In genomic region chr6:143099681-143100382, GRCm38 (mm10) we compare ENCODE assay signal across 8 mouse cellular contexts. TPM values are rescaled to one million over a fixed set of nuclear protein-coding genes. Genes with fewer than 3 reads are reported as not detected.
DNase-seq lines count a peak whose midpoint lies in the region; ATAC-seq and TF ChIP-seq lines count a peak whose summit lies in the region.

Gene C2cd5 (minus strand): TSS chr6:143100141.

- H3K4me1 ChIP-seq in CH12.LX (ENCODE audit: control insufficient read depth in 1 of 2, insufficient read depth in 2 of 2), result peaks cover 0 to 13% of the 10 kb centered on the region in 2 experiments; a peak in 2 of 4 replicates
- no peaks in the 10 kb centered on the region for H3K4me1 ChIP-seq in forebrain, embryonic 11.5 days (replicated peaks; ENCODE audit: control insufficient read depth, insufficient read depth, low read length)
- peaks cover 3% of the 10 kb centered on the region; the same call in 1 of the 2 replicates for H3K4me1 ChIP-seq in heart, embryonic 16.5 days (ENCODE audit: control insufficient read depth, insufficient read depth, low read length)
- H3K4me1 ChIP-seq in liver, embryonic 16.5 days (ENCODE audit: control insufficient read depth, low read depth, low read length), result peaks cover 17% of the 10 kb centered on the region
- H3K4me1 ChIP-seq in neural tube, embryonic 13.5 days (replicated peaks), result peaks cover 23% of the 10 kb centered on the region
- no peaks in the 10 kb centered on the region; the same call in 1 of the 2 replicates for H3K4me1 ChIP-seq in testis, adult 2 months (ENCODE audit: control insufficient read depth, insufficient read depth, low read length)

- no peaks in the 10 kb centered on the region for H3K27me3 ChIP-seq in CH12.LX (replicated peaks)
- 0 out of 2 replicates have a peak, but pooled peaks cover 2% of the 10 kb centered on the region for H3K27me3 ChIP-seq in forebrain, embryonic 11.5 days (ENCODE audit: control insufficient read depth, insufficient read depth, low read length)
- H3K27me3 ChIP-seq in heart, embryonic 16.5 days (ENCODE audit: control insufficient read depth, insufficient read depth, low read length), result no peaks in the 10 kb centered on the region
- no peaks in the 10 kb centered on the region for H3K27me3 ChIP-seq in liver, embryonic 16.5 days (ENCODE audit: control insufficient read depth, insufficient read depth, low read depth, low read length)
- H3K27me3 ChIP-seq in neural tube, embryonic 13.5 days, result no peaks in the 10 kb centered on the region
- H3K27me3 ChIP-seq in testis, adult 2 months (ENCODE audit: control insufficient read depth, insufficient read depth, low read length), result no peaks in the 10 kb centered on the region

- peaks cover 8 to 30% of the 10 kb centered on the region in 2 experiments for H3K36me3 ChIP-seq in CH12.LX (replicated peaks in 1 of 2; ENCODE audit: control insufficient read depth in 1 of 2, insufficient read depth in 1 of 2, low read length in 1 of 2)
- H3K36me3 ChIP-seq in forebrain, embryonic 11.5 days (ENCODE audit: control insufficient read depth, insufficient read depth, low read length), result no peaks in the 10 kb centered on the region
- peaks cover 6% of the 10 kb centered on the region; the same call in 1 of the 2 replicates for H3K36me3 ChIP-seq in heart, embryonic 16.5 days (ENCODE audit: control insufficient read depth, insufficient read depth)
- H3K36me3 ChIP-seq in liver, embryonic 16.5 days (ENCODE audit: control insufficient read depth, insufficient read depth), result no peaks in the 10 kb centered on the region; the same call in 1 of the 2 replicates
- peaks cover 22% of the 10 kb centered on the region for H3K36me3 ChIP-seq in neural tube, embryonic 13.5 days
- H3K36me3 ChIP-seq in testis, adult 2 months (ENCODE audit: control insufficient read depth, insufficient read depth, low read length), result no peaks in the 10 kb centered on the region

- peak within 1 kb of the TSS; percentile 61 for H3K27ac ChIP-seq in CH12.LX (ENCODE audit: insufficient read depth, low read depth)
- peak within 1 kb of the TSS; percentile 86 for H3K27ac ChIP-seq in forebrain, embryonic 11.5 days (ENCODE audit: low read depth, low read length)
- peak within 1 kb of the TSS; percentile 90 for H3K27ac ChIP-seq in heart, embryonic 16.5 days (ENCODE audit: low read length)
- peak within 1 kb of the TSS; percentile 88 for H3K27ac ChIP-seq in liver, embryonic 16.5 days (ENCODE audit: low read length)
- peak within 1 kb of the TSS; percentile 97 for H3K27ac ChIP-seq in neural tube, embryonic 13.5 days (replicated peaks)
- H3K27ac ChIP-seq in testis, adult 2 months (ENCODE audit: control insufficient read depth, insufficient read depth, low read depth, low read length), result peak within 1 kb of the TSS; percentile 91

- no peak for TF ChIP-seq CTCF in CH12.LX (conservative IDR thresholded peaks at IDR 0.05 in 1 of 2, IDR thresholded peaks at IDR 0.05 in 1 of 2; ENCODE audit: low read depth in 2 of 2, low read length in 2 of 2)
- no peak for TF ChIP-seq CTCF in testis, adult 2 months (IDR thresholded peaks at IDR 0.05; ENCODE audit: control insufficient read depth, insufficient read depth, insufficient replicate concordance, low read depth, low read length)

- no peak for TF ChIP-seq EP300 in CH12.LX (IDR thresholded peaks at IDR 0.05; ENCODE audit: low read length)

- H3K9ac ChIP-seq in CH12.LX (ENCODE audit: insufficient read depth, low read depth), result peak within 1 kb of the TSS; percentile 68
- peak within 1 kb of the TSS; percentile 84 for H3K9ac ChIP-seq in forebrain, embryonic 11.5 days (ENCODE audit: low read length)
- peak within 1 kb of the TSS; percentile 79 for H3K9ac ChIP-seq in heart, embryonic 16.5 days (ENCODE audit: low read length)
- H3K9ac ChIP-seq in liver, embryonic 16.5 days (ENCODE audit: low read depth, low read length), result peak within 1 kb of the TSS; percentile 88
- peak within 1 kb of the TSS; percentile 92 for H3K9ac ChIP-seq in neural tube, embryonic 13.5 days

- peak within 1 kb of the TSS; percentile 48 for H3K4me2 ChIP-seq in CH12.LX (ENCODE audit: insufficient read depth, low read depth, poor library complexity, severe bottlenecking)
- H3K4me2 ChIP-seq in forebrain, embryonic 11.5 days (ENCODE audit: low read depth, low read length, severe bottlenecking), result peak within 1 kb of the TSS; percentile 73
- peak within 1 kb of the TSS; percentile 92 for H3K4me2 ChIP-seq in heart, embryonic 16.5 days (ENCODE audit: low read depth, low read length)
- peak within 1 kb of the TSS; percentile 85 for H3K4me2 ChIP-seq in liver, embryonic 16.5 days (ENCODE audit: low read depth, low read length)
- H3K4me2 ChIP-seq in neural tube, embryonic 13.5 days, result peak within 1 kb of the TSS; percentile 72

- WGBS in forebrain, embryonic 11.5 days, result under 1% methylated on average over 74 of the region's 75 CpGs
- WGBS in heart, embryonic 16.5 days, result under 1% methylated on average over 73 of the region's 75 CpGs
- WGBS in liver, embryonic 16.5 days (ENCODE audit: insufficient replicate concordance), result under 1% methylated on average over 53 of the region's 75 CpGs
- WGBS in neural tube, embryonic 13.5 days, result under 1% methylated on average over 71 of the region's 75 CpGs

- H3K9me3 ChIP-seq in CH12.LX (replicated peaks; ENCODE audit: low read length), result peaks cover 4% of the 10 kb centered on the region
- H3K9me3 ChIP-seq in forebrain, embryonic 11.5 days (ENCODE audit: control insufficient read depth, low read length), result no peaks in the 10 kb centered on the region; the same call in 1 of the 2 replicates
- peaks cover 4% of the 10 kb centered on the region; the same call in 1 of the 2 replicates for H3K9me3 ChIP-seq in heart, embryonic 16.5 days (replicated peaks; ENCODE audit: control insufficient read depth, low read length)
- peaks cover 2% of the 10 kb centered on the region; the same call in 1 of the 2 replicates for H3K9me3 ChIP-seq in liver, embryonic 16.5 days (replicated peaks; ENCODE audit: control insufficient read depth, low read length)
- no peaks in the 10 kb centered on the region for H3K9me3 ChIP-seq in neural tube, embryonic 13.5 days

- peak within 1 kb of the TSS; percentile 89 to 95 (median 93) for H3K4me3 ChIP-seq in CH12.LX (replicated peaks in 1 of 3; ENCODE audit: low read depth in 2 of 3, low read length in 2 of 3, poor library complexity in 1 of 3)
- H3K4me3 ChIP-seq in forebrain, embryonic 11.5 days (ENCODE audit: low read depth, low read length), result peak within 1 kb of the TSS; percentile 87
- H3K4me3 ChIP-seq in heart, embryonic 16.5 days (ENCODE audit: low read length), result peak within 1 kb of the TSS; percentile 78
- peak within 1 kb of the TSS; percentile 81 for H3K4me3 ChIP-seq in liver, embryonic 16.5 days (ENCODE audit: low read depth, low read length)
- H3K4me3 ChIP-seq in neural tube, embryonic 13.5 days, result peak within 1 kb of the TSS; percentile 89
- H3K4me3 ChIP-seq in testis, adult 2 months (ENCODE audit: control insufficient read depth, low read depth, low read length), result peak within 1 kb of the TSS; percentile 88

- peak; percentile 95 for ATAC-seq in forebrain, embryonic 11.5 days (replicated peaks; ENCODE audit: low FRiP score)
- peak; percentile 97 for ATAC-seq in heart, embryonic 16.5 days (replicated peaks; ENCODE audit: extremely low read depth, insufficient read depth, low FRiP score)
- ATAC-seq in liver, embryonic 16.5 days (ENCODE audit: low read depth), result peak; percentile 96
- peak; percentile 94 for ATAC-seq in neural tube, embryonic 13.5 days (ENCODE audit: low read depth)

- in situ Hi-C loops in CH12.LX (cut with MboI; ENCODE audit: low pct_ligation_motif_present, low pct_unique_long_range_greater_than_20kb, low sequenced_read_pairs), result no loop called here

- dilution Hi-C loops in CH12.LX (cut with MboI; ENCODE audit: extremely low pct_ligation_motif_present, extremely low pct_unique_long_range_greater_than_20kb, low sequenced_read_pairs), result loop anchor here (25.0 kb wide), 1 partner anchor 87 kb away; no protein-coding TSS in a partner anchor

- TF ChIP-seq POLR2A in CH12.LX (IDR thresholded peaks at IDR 0.05; ENCODE audit: low read depth, low read length), result peak; percentile 66
- peak; percentile 56; the same call in 1 of the 2 replicates for TF ChIP-seq POLR2A in testis, adult 2 months (IDR thresholded peaks at IDR 0.05; ENCODE audit: control insufficient read depth, low read depth, low read length)

- TF ChIP-seq RAD21 in CH12.LX (IDR thresholded peaks at IDR 0.05; ENCODE audit: low read depth, low read length), result no peak

- H3K79me2 ChIP-seq in CH12.LX (replicated peaks; ENCODE audit: control insufficient read depth, extremely low read depth, insufficient read depth, poor library complexity, severe bottlenecking), result no peaks in the 10 kb centered on the region; the same call in 1 of the 2 replicates

- DNase-seq in CH12.LX (ENCODE audit: extremely low read depth), result peak; percentile 94
- DNase-seq in c-Kit-positive CD71-positive TER-119-negative erythroid progenitor cells, embryonic 14.5 days (ENCODE audit: low read depth), result peak; percentile 93
- DNase-seq in forebrain, embryonic 11.5 days (ENCODE audit: low spot score), result peak; percentile 99
- peak; percentile 98 to 99 for DNase-seq in kidney, postnatal 4 days

TF ChIP-seq in CH12.LX, 34 proteins besides CTCF, POLR2A, EP300 and RAD21 (continues in another document):
- no peak for TF ChIP-seq JUN (IDR thresholded peaks at IDR 0.05; ENCODE audit: insufficient read depth, low read depth, low read length)
- peak; percentile 68 for TF ChIP-seq IRF4 (IDR thresholded peaks at IDR 0.05; ENCODE audit: low read depth, low read length)
- TF ChIP-seq MAX (IDR thresholded peaks at IDR 0.05; ENCODE audit: low read length), result no peak
- no peak for TF ChIP-seq SMC3 (IDR thresholded peaks at IDR 0.05; ENCODE audit: low read depth, low read length)
- peak; percentile 88 for TF ChIP-seq HCFC1 (IDR thresholded peaks at IDR 0.05; ENCODE audit: low read depth, low read length)
- no peak for TF ChIP-seq MAFK (IDR thresholded peaks at IDR 0.05; ENCODE audit: insufficient replicate concordance, low read length)
- TF ChIP-seq MAZ (IDR thresholded peaks at IDR 0.05; ENCODE audit: low read depth, low read length), result peak; percentile 100
- peak; percentile 51; the same call in 1 of the 2 replicates for TF ChIP-seq NELFE (IDR thresholded peaks at IDR 0.05; ENCODE audit: low read depth, low read length)
- peak; percentile 55; the same call in 1 of the 2 replicates for TF ChIP-seq KAT2A (IDR thresholded peaks at IDR 0.05; ENCODE audit: insufficient replicate concordance, low read length)
- TF ChIP-seq USF1 (IDR thresholded peaks at IDR 0.05; ENCODE audit: low read depth, low read length), result no peak

RNA-seq across cellular contexts. Expression of gene C2cd5, which starts in this region (rescaled TPM):
- total RNA-seq in CH12.LX (2012; rRNA removed) (17.8 and 19.7 TPM in 2 replicates), CH12.LX (2014; rRNA removed) (19.1 and 20.8 TPM in 2 replicates)
- polyA plus RNA-seq in CH12.LX (2012; ENCODE audit: insufficient read length, low read depth), result 22.3 and 22.9 TPM in 2 replicates
- polyA plus RNA-seq in forebrain, embryonic 11.5 days (2014; fragmentation: Nextera tagmentation; extraction: Ambion mirVana), result 34.4 and 37.5 TPM in 2 replicates
- 19.9 and 23.7 TPM in 2 replicates for polyA plus RNA-seq in heart, embryonic 16.5 days (2015; fragmentation: Nextera tagmentation; extraction: Ambion mirVana)
- 18.4 and 18.5 TPM in 2 replicates for polyA plus RNA-seq in liver, embryonic 16.5 days (2015; fragmentation: Nextera tagmentation; extraction: Ambion mirVana)
- 44.2 and 44.6 TPM in 2 replicates for polyA plus RNA-seq in neural tube, embryonic 13.5 days (2015; fragmentation: Nextera tagmentation; extraction: Ambion mirVana)
- 11.9 and 13.7 TPM in 2 replicates for polyA plus RNA-seq in testis, adult 2 months (2012; rRNA removed)

Comparison
In these comparisons a context has a peak if more than half of its experiments do, and no peak if none do; other contexts are left out.
1. Peak in every context shown above with its lines: DNase-seq, ATAC-seq, H3K4me3 ChIP-seq and H3K27ac ChIP-seq.